Mouse (Mus musculus) ES-E14 (cell line): ENCODE data around the gene Tpbg.

Source experiments
- HCFC1 ChIP-seq: IDR thresholded peaks from 2 replicates; pipeline ENCODE4 v1.6.1; 2012; ENCODE audit warnings: low read length, inconsistent platforms, borderline replicate concordance; ENCODE audit not compliant: insufficient read depth
- MAFK ChIP-seq: IDR thresholded peaks from 2 replicates; pipeline ENCODE4 v1.6.1; 2014; ENCODE audit warnings: mild to moderate bottlenecking, low read depth, low read length, inconsistent platforms; ENCODE audit not compliant: insufficient read depth

GRCm38 (mm10) chr9:85835521-85836425 lies 6.4 kb upstream of the Tpbg start:
- TF ChIP-seq MAFK (no peak), HCFC1 (no peak)
